ENCODE assay signal across 14 mouse cellular contexts in genomic region chr5:144162080-144162812, GRCm38 (mm10). TPM values are rescaled to one million over a fixed set of nuclear protein-coding genes. Genes with fewer than 3 reads are reported as not detected.
DNase-seq lines count a peak whose midpoint lies in the region; ATAC-seq and TF ChIP-seq lines count a peak whose summit lies in the region.
"Had no signal": no experiment of that assay in that cellular context is flagged by ENCODE, and none has a peak within 500 bp of the region (broad histone marks: within the 10 kb centered on the region; RNA-seq: fewer than 3 reads in every experiment).

No protein-coding gene starts in this region.

- H3K4me2 ChIP-seq in midbrain, embryonic 14.5 days (ENCODE audit: low read length), result no peak overlapping the region
- H3K4me2 ChIP-seq in midbrain, embryonic 11.5 days, result no peak overlapping the region
- H3K4me2 ChIP-seq in embryonic facial prominence, embryonic 13.5 days, result no peak overlapping the region
- H3K4me2 ChIP-seq: limb, embryonic 12.5 days had no signal

- H3K9me3 ChIP-seq in midbrain, embryonic 14.5 days (ENCODE audit: control insufficient read depth, low read length), result no peaks in the 10 kb centered on the region
- H3K9me3 ChIP-seq in midbrain, embryonic 11.5 days (ENCODE audit: control insufficient read depth, low read length), result no peaks in the 10 kb centered on the region
- no peaks in the 10 kb centered on the region for H3K9me3 ChIP-seq in embryonic facial prominence, embryonic 13.5 days
- H3K9me3 ChIP-seq: forebrain, embryonic 10.5 days; limb, embryonic 12.5 days had no signal

- TF ChIP-seq CTCF in kidney, adult 2 months (conservative IDR thresholded peaks at IDR 0.05; ENCODE audit: insufficient read depth, insufficient read length, low read depth, low read length), result no peak

- WGBS in kidney, adult 2 months, result 74% methylated on average over 5 of the region's 5 CpGs
- WGBS in midbrain, embryonic 14.5 days, result 79% methylated on average over 5 of the region's 5 CpGs
- WGBS in midbrain, embryonic 11.5 days, result 85% methylated on average over 5 of the region's 5 CpGs
- WGBS in embryonic facial prominence, embryonic 13.5 days, result 79% methylated on average over 5 of the region's 5 CpGs

- H3K27ac ChIP-seq in kidney, adult 2 months (ENCODE audit: insufficient read depth, low read depth, low read length), result peak overlapping the region; percentile 69
- peak overlapping the region; percentile 49 for H3K27ac ChIP-seq in midbrain, embryonic 14.5 days (replicated peaks; ENCODE audit: low read depth, low read length)
- no peak overlapping the region for H3K27ac ChIP-seq in midbrain, embryonic 11.5 days (ENCODE audit: low read depth, low read length)
- peak overlapping the region; percentile 74 for H3K27ac ChIP-seq in embryonic facial prominence, embryonic 13.5 days
- H3K27ac ChIP-seq: forebrain, embryonic 10.5 days; gastrocnemius, adult 2 months; heart, adult 2 months; limb, embryonic 12.5 days had no signal

- no peaks in the 10 kb centered on the region for H3K27me3 ChIP-seq in kidney, adult 2 months (replicated peaks; ENCODE audit: control insufficient read depth, insufficient read depth, low read length)
- no peaks in the 10 kb centered on the region for H3K27me3 ChIP-seq in midbrain, embryonic 14.5 days (ENCODE audit: control insufficient read depth, insufficient read depth, low read length)
- H3K27me3 ChIP-seq in midbrain, embryonic 11.5 days (ENCODE audit: control insufficient read depth, insufficient read depth, low read length), result no peaks in the 10 kb centered on the region
- no peaks in the 10 kb centered on the region for H3K27me3 ChIP-seq in embryonic facial prominence, embryonic 13.5 days
- H3K27me3 ChIP-seq: limb, embryonic 12.5 days had no signal

- no peak for ATAC-seq in midbrain, embryonic 14.5 days (ENCODE audit: low FRiP score, low TSS enrichment)
- ATAC-seq in midbrain, embryonic 11.5 days (ENCODE audit: low FRiP score), result no peak
- no peak for ATAC-seq in embryonic facial prominence, embryonic 13.5 days (ENCODE audit: insufficient number of reproducible peaks, insufficient read depth, low FRiP score, low TSS enrichment, low read depth)
- peak; percentile 62 for ATAC-seq in megakaryocyte-erythroid progenitor cell, adult 5-6 weeks (replicated peaks; ENCODE audit: low FRiP score, low TSS enrichment, poor library complexity, severe bottlenecking)

- H3K4me3 ChIP-seq in kidney, adult 2 months (ENCODE audit: insufficient read depth, low read depth, low read length), result no peak overlapping the region
- no peak overlapping the region for H3K4me3 ChIP-seq in midbrain, embryonic 14.5 days (replicated peaks; ENCODE audit: low read depth, low read length)
- no peak overlapping the region for H3K4me3 ChIP-seq in midbrain, embryonic 11.5 days (ENCODE audit: low read depth, low read length)
- no peak overlapping the region for H3K4me3 ChIP-seq in embryonic facial prominence, embryonic 13.5 days
- H3K4me3 ChIP-seq: forebrain, embryonic 10.5 days; gastrocnemius, adult 2 months; heart, adult 2 months; limb, embryonic 12.5 days had no signal

- H3K36me3 ChIP-seq in kidney, adult 2 months (ENCODE audit: control insufficient read depth, insufficient read depth, low read length), result no peaks in the 10 kb centered on the region; the same call in 1 of the 2 replicates
- peaks cover 53% of the 10 kb centered on the region for H3K36me3 ChIP-seq in midbrain, embryonic 14.5 days (ENCODE audit: control insufficient read depth, insufficient read depth, low read length)
- 0 out of 2 replicates have a peak, but pooled peaks cover 3% of the 10 kb centered on the region for H3K36me3 ChIP-seq in midbrain, embryonic 11.5 days (ENCODE audit: control insufficient read depth, insufficient read depth, low read length)
- peaks cover 38% of the 10 kb centered on the region for H3K36me3 ChIP-seq in embryonic facial prominence, embryonic 13.5 days

- H3K9ac ChIP-seq in midbrain, embryonic 14.5 days (replicated peaks; ENCODE audit: low read length), result no peak overlapping the region
- no peak overlapping the region for H3K9ac ChIP-seq in midbrain, embryonic 11.5 days (ENCODE audit: low read length)
- H3K9ac ChIP-seq in embryonic facial prominence, embryonic 13.5 days, result 0 out of 2 replicates have a peak overlapping the region, but pooled peaks have one; percentile 16
- H3K9ac ChIP-seq: limb, embryonic 12.5 days had no signal

- H3K4me1 ChIP-seq in kidney, adult 2 months (ENCODE audit: control insufficient read depth, insufficient read depth, low read length), result peaks cover 15% of the 10 kb centered on the region
- no peaks in the 10 kb centered on the region for H3K4me1 ChIP-seq in midbrain, embryonic 14.5 days (ENCODE audit: control insufficient read depth, insufficient read depth, low read length)
- no peaks in the 10 kb centered on the region for H3K4me1 ChIP-seq in midbrain, embryonic 11.5 days (ENCODE audit: control insufficient read depth, insufficient read depth, low read length)
- H3K4me1 ChIP-seq in embryonic facial prominence, embryonic 13.5 days, result peaks cover 38% of the 10 kb centered on the region
- H3K4me1 ChIP-seq: limb, embryonic 12.5 days had no signal

- TF ChIP-seq POLR2A in kidney, adult 2 months (IDR thresholded peaks at IDR 0.05; ENCODE audit: low read depth, low read length), result no peak

- DNase-seq in kidney, adult 2 months, result no peak
- DNase-seq in kidney, postnatal 10 days, result no peak
- no peak for DNase-seq in midbrain, embryonic 14.5 days
- DNase-seq in midbrain, embryonic 11.5 days (ENCODE audit: low spot score, missing footprints), result no peak
- no peak for DNase-seq in cerebellum, postnatal 14 days
- DNase-seq in Muller cell, postnatal 12 days (ENCODE audit: inconsistent ontology term), result no peak
- DNase-seq: adrenal gland, postnatal 36 days; gastrocnemius, adult 2 months; heart, postnatal 10 days had no signal

RNA-seq across cellular contexts. Expression of gene Bhlha15, which starts 27.8 kb away (rescaled TPM):
- 0.14 and 0.24 TPM in 2 replicates for polyA plus RNA-seq in kidney, adult 2 months (2012; rRNA removed)
- polyA plus RNA-seq in midbrain, embryonic 14.5 days (2014; fragmentation: Nextera tagmentation; extraction: Ambion mirVana), result 0.08 TPM in 1 of 2 replicates, not detected in the other
- polyA plus RNA-seq in midbrain, embryonic 11.5 days (2014; fragmentation: Nextera tagmentation; extraction: Ambion mirVana), result not detected in 2 replicates
- polyA plus RNA-seq in embryonic facial prominence, embryonic 13.5 days (2015; fragmentation: Nextera tagmentation; extraction: Ambion mirVana), result 0.43 and 0.52 TPM in 2 replicates
- not detected in 2 replicates for total RNA-seq in megakaryocyte-erythroid progenitor cell, adult 5-6 weeks (2014; fragmentation: Nextera tagmentation)
- total RNA-seq in megakaryocyte-erythroid progenitor cell, adult 5-6 weeks (2017), result 0.05 TPM in 1 of 2 replicates, not detected in the other
- total RNA-seq: gastrocnemius, adult 2 months; heart, adult 2 months; heart, postnatal 10 days had no signal
